Mouse (Mus musculus): ENCODE measurements around the gene Taf11.

- TF ChIP-seq CTCF (IDR thresholded peaks at IDR 0.05; ENCODE audit: low read depth) (no peak), EP300 (IDR thresholded peaks at IDR 0.05; ENCODE audit: low read depth) (no peak)
Observed at GRCm38 (mm10) chr17:27945546-27946216, 36.0 kb upstream of the Taf11 start.
